Mouse (Mus musculus) neural tube, embryonic 11.5 days (tissue): ENCODE results near the gene Aak1. TPM values are rescaled to one million over a fixed set of nuclear protein-coding genes. Genes with fewer than 3 reads are reported as not detected.
A peak's percentile ranks its signal among the peaks of the same experiment; 100 is the strongest.

Source experiments
- ATAC-seq: fragments of 200-750 bp; cut with Nextera tagmentation; 2 replicates; pipeline ENCODE4 v1.8.0; 2017; ENCODE audit warnings: moderate number of reproducible peaks, mild to moderate bottlenecking, moderate TSS enrichment, moderate library complexity; ENCODE audit not compliant: insufficient read depth, low FRiP score, low TSS enrichment
- DNase-seq: peaks from one replicate; pipeline ENCODE4 v3.0.0-alpha.2; 2015; ENCODE audit warnings: low spot score
- H3K27ac ChIP-seq: fragments of 300-500 bp; sonication (generic); 2 replicates; pipeline ENCODE4 v1.5.1; 2014; ENCODE audit warnings: low read depth, mild to moderate bottlenecking, low read length
- H3K27me3 ChIP-seq: fragments of 300-500 bp; sonication (generic); 2 replicates; pipeline ENCODE4 v1.6.1; 2014; ENCODE audit warnings: mild to moderate bottlenecking, low read length, mixed read lengths; ENCODE audit not compliant: control insufficient read depth, insufficient read depth
- H3K36me3 ChIP-seq: fragments of 300-500 bp; sonication (generic); 2 replicates; pipeline ENCODE4 v1.6.1; 2014; ENCODE audit warnings: mild to moderate bottlenecking, low read length, moderate library complexity, mixed read lengths; ENCODE audit not compliant: control insufficient read depth, insufficient read depth
- H3K4me1 ChIP-seq: fragments of 300-500 bp; sonication (generic); 2 replicates; pipeline ENCODE4 v1.6.1; 2014; ENCODE audit warnings: low read length, mixed read lengths; ENCODE audit not compliant: control insufficient read depth, insufficient read depth
- H3K4me2 ChIP-seq: fragments of 300-500 bp; sonication (generic); 2 replicates; pipeline ENCODE4 v1.6.1; 2014; ENCODE audit warnings: low read depth, mild to moderate bottlenecking, moderate library complexity
- H3K4me3 ChIP-seq: fragments of 300-500 bp; sonication (generic); 2 replicates; pipeline ENCODE4 v1.5.1; 2014; ENCODE audit warnings: low read depth, low read length
- H3K9ac ChIP-seq: fragments of 300-500 bp; sonication (generic); 2 replicates; pipeline ENCODE4 v1.6.1; 2014; ENCODE audit warnings: mild to moderate bottlenecking, low read length
- H3K9me3 ChIP-seq: fragments of 300-500 bp; sonication (generic); 2 replicates; pipeline ENCODE4 v1.6.1; 2016; ENCODE audit warnings: low read length; ENCODE audit not compliant: control insufficient read depth
- WGBS: fragments of 180-500 bp; shearing (Covaris S2); extraction: QIAGEN DNeasy Blood & Tissue Kit; methylation state at CpG from one replicate; pipeline ENCODE4 v1.1.7; 2014; 5-methylcytosine and 5-hydroxymethylcytosine counted together
- polyA plus RNA-seq: library from polyadenylated mRNA; unstranded; fragments of >200 nt; fragmentation: Nextera tagmentation; extraction: Ambion mirVana; gene quantifications from 2 replicates; pipeline ENCODE4 v1.2.1, GENCODE M21; 2014

Aak1 gene
- 23.8 and 27.1 TPM in 2 replicates for polyA plus RNA-seq

- ATAC-seq = peak; percentile 92
- H3K27me3 ChIP-seq = no peaks in the 10 kb centered on the region
- H3K36me3 ChIP-seq = no peaks in the 10 kb centered on the region; the same call in 1 of the 2 replicates
- H3K9ac ChIP-seq = peak within 1 kb of the TSS; percentile 87
- under 1% methylated on average over 52 of the region's 60 CpGs for WGBS
- H3K4me1 ChIP-seq = peaks cover 23% of the 10 kb centered on the region
- H3K27ac ChIP-seq = peak within 1 kb of the TSS; percentile 90
- peak within 1 kb of the TSS; percentile 94 for H3K4me2 ChIP-seq
- peak within 1 kb of the TSS; percentile 81 for H3K4me3 ChIP-seq
- H3K9me3 ChIP-seq = no peaks in the 10 kb centered on the region
- peak; percentile 93 for DNase-seq
These were observed at the start of gene Aak1 for GRCm38 (mm10) chr6:86848915-86849644. Gene Aak1 (plus strand): TSS chr6:86849517.

DNA sequence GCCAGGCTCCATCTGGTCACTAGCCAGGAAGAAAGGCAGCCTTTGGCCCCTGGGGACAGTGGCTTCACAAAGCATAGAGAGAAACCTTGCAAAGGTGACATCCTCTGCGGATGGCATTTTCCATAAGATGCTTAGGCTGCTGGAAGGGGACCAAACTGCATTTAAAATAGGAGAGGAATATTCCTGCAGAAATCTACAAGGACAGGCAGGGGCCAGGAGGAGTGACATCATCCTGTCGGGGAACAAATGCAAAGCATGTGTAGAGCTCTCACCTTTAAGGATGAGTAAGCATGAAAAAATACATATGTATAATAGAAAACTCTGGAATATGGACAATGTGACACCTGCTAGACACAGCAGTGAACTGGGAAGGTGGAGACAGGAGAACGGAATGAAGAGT, 48.9 kb upstream of the Aak1 start:
- no peak overlapping the region for H3K9ac ChIP-seq
- no peaks in the 10 kb centered on the region for H3K27me3 ChIP-seq
- no peaks in the 10 kb centered on the region for H3K4me1 ChIP-seq
- no peak overlapping the region for H3K4me3 ChIP-seq
- H3K9me3 ChIP-seq = no peaks in the 10 kb centered on the region
- WGBS = 90% methylated on average over 3 of the region's 3 CpGs
- no peaks in the 10 kb centered on the region for H3K36me3 ChIP-seq
- no peak overlapping the region for H3K4me2 ChIP-seq
- DNase-seq (no peak), ATAC-seq (no peak)
- no peak overlapping the region for H3K27ac ChIP-seq

- ATAC-seq (no peak), DNase-seq (no peak)
- no peaks in the 10 kb centered on the region for H3K4me1 ChIP-seq
- no peaks in the 10 kb centered on the region for H3K27me3 ChIP-seq
- no peaks in the 10 kb centered on the region for H3K9me3 ChIP-seq
- H3K36me3 ChIP-seq = no peaks in the 10 kb centered on the region
- no peak overlapping the region for H3K4me2 ChIP-seq
- no peak overlapping the region for H3K27ac ChIP-seq
- WGBS = 45% methylated on average over 11 of the region's 11 CpGs
- no peak overlapping the region for H3K4me3 ChIP-seq
- no peak overlapping the region for H3K9ac ChIP-seq
These were observed 47.9 kb upstream of the Aak1 start for GRCm38 (mm10) chr6:86801431-86801830.

- ATAC-seq (no peak), DNase-seq (no peak)
- WGBS = 86% methylated on average over 3 of the region's 3 CpGs
- Histone ChIP-seq H3K4me3 (no peak overlapping the region), H3K4me2 (no peak overlapping the region), H3K9me3 (no peaks in the 10 kb centered on the region), H3K27ac (no peak overlapping the region), H3K27me3 (no peaks in the 10 kb centered on the region), H3K9ac (no peak overlapping the region), H3K36me3 (no peaks in the 10 kb centered on the region), H3K4me1 (no peaks in the 10 kb centered on the region)
These were observed 44.7 kb upstream of the Aak1 start for GRCm38 (mm10) chr6:86804646-86805045.

GRCm38 (mm10) chr6:86806455-86807086, 42.7 kb upstream of the Aak1 start:
- H3K9me3 ChIP-seq = no peaks in the 10 kb centered on the region
- no peaks in the 10 kb centered on the region for H3K36me3 ChIP-seq
- no peaks in the 10 kb centered on the region for H3K4me1 ChIP-seq
- DNase-seq = peak; percentile 58
- H3K9ac ChIP-seq = no peak overlapping the region
- WGBS = 5% methylated on average over 5 of the region's 5 CpGs
- no peak for ATAC-seq
- no peak overlapping the region for H3K4me3 ChIP-seq
- no peak overlapping the region for H3K4me2 ChIP-seq
- H3K27ac ChIP-seq = no peak overlapping the region
- no peaks in the 10 kb centered on the region for H3K27me3 ChIP-seq

- DNase-seq (no peak), ATAC-seq (no peak)
- WGBS = 67% methylated on average over 4 of the region's 4 CpGs
- Histone ChIP-seq H3K9ac (no peak overlapping the region), H3K4me2 (no peak overlapping the region), H3K27ac (no peak overlapping the region), H3K36me3 (no peaks in the 10 kb centered on the region), H3K4me3 (no peak overlapping the region), H3K4me1 (no peaks in the 10 kb centered on the region), H3K9me3 (no peaks in the 10 kb centered on the region), H3K27me3 (no peaks in the 10 kb centered on the region)
These were observed 36.4 kb upstream of the Aak1 start for GRCm38 (mm10) chr6:86812919-86813318.

- 19% methylated on average over 3 of the region's 3 CpGs for WGBS
- ATAC-seq = no peak
- Histone ChIP-seq H3K9ac (no peak overlapping the region), H3K9me3 (no peaks in the 10 kb centered on the region), H3K4me3 (no peak overlapping the region), H3K4me2 (no peak overlapping the region), H3K36me3 (no peaks in the 10 kb centered on the region), H3K4me1 (no peaks in the 10 kb centered on the region), H3K27ac (no peak overlapping the region), H3K27me3 (no peaks in the 10 kb centered on the region)
- peak; percentile 42 for DNase-seq
These were observed 36.0 kb upstream of the Aak1 start for GRCm38 (mm10) chr6:86813341-86813740.

DNA sequence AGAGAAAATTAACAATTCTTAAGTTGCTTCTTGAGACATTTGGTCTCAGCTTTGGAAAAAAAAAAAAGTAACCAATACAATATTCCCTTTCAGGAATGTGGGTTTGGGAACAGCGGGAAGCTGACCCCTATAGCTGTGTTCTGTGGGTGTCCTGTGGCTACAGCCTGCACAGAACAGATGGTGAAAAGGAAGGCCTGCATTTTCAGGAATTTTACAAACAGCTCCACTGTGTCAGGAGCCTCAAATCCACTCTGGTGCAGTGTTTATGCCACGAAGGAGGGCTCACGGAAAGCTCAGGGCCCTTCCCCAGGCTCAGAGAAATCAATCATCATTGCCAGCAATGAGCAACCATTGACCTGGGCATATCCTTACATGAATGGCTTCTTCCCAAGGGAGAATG, 34.4 kb upstream of the Aak1 start:
- no peak overlapping the region for H3K9ac ChIP-seq
- 30% methylated on average over 3 of the region's 3 CpGs for WGBS

DNA sequence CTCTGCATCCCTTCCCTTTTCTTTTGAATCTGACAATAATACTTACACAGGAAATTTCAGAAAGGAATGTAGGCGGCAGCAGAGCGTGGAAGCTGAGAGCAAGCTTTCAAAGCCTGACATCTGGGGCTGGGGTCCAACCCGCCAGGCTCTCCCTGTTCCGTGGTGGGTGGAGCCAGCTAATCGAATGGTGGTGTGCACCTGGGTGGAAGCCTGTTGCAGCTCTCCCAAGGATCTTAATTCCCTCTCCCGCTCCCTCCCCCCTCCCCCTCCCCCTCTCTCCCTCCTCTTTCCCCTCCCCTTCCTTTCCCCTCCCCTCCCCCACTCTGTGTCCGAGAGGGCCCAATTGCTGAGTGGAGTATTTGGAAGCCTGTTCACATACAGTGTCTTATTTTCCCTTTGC, 33.9 kb upstream of the Aak1 start:
- H3K9ac ChIP-seq = no peak overlapping the region
- ATAC-seq (no peak), DNase-seq (peak; percentile 29)
- no peak overlapping the region for H3K4me3 ChIP-seq
- H3K4me1 ChIP-seq = no peaks in the 10 kb centered on the region
- H3K27me3 ChIP-seq = no peaks in the 10 kb centered on the region
- H3K36me3 ChIP-seq = no peaks in the 10 kb centered on the region
- no peak overlapping the region for H3K27ac ChIP-seq
- 7% methylated on average over 7 of the region's 7 CpGs for WGBS
- H3K4me2 ChIP-seq = no peak overlapping the region
- H3K9me3 ChIP-seq = no peaks in the 10 kb centered on the region

More for the DNA sequence above, 34.4 kb upstream of the Aak1 start:
- Histone ChIP-seq H3K27ac (no peak overlapping the region), H3K9me3 (no peaks in the 10 kb centered on the region), H3K4me2 (no peak overlapping the region), H3K4me3 (no peak overlapping the region), H3K36me3 (no peaks in the 10 kb centered on the region), H3K27me3 (no peaks in the 10 kb centered on the region), H3K4me1 (no peaks in the 10 kb centered on the region)
- no peak for DNase-seq
- ATAC-seq = no peak
